ENCODE assay signal across 8 mouse cellular contexts in the genomic region with DNA sequence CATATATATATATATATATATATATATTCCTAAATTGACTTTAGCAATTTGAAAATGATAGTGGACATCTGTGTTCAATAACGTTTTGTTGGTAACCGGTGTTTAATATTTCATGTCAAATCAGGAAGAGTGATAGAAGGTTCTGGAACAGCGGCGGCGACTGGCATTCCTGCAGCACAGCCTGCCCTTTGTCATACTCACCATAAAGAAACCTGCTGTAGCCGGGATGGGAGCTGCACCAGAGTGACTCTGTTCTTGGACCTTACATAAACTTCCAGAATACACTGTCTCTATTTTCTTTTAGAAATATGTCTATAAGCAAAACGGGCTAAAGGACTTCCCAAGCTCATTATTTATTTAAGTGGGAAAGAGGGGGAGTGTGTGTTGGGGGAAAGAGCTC.
A peak's percentile ranks its signal among the peaks of the same experiment; 100 is the strongest.
DNase-seq lines count a peak whose midpoint lies in the region; ATAC-seq lines count a peak whose summit lies in the region.
"Had no signal": no experiment of that assay in that cellular context is flagged by ENCODE, and none has a peak within 500 bp of the region (broad histone marks: within the 10 kb centered on the region; RNA-seq: fewer than 3 reads in every experiment).

No protein-coding gene starts in this region.

- no peak overlapping the region for H3K9ac ChIP-seq in kidney, embryonic 16.5 days (replicated peaks; ENCODE audit: low read length)
- H3K9ac ChIP-seq in embryonic facial prominence, embryonic 14.5 days (ENCODE audit: low read depth, low read length), result no peak overlapping the region
- H3K9ac ChIP-seq in forebrain, embryonic 16.5 days (replicated peaks; ENCODE audit: low read depth, low read length), result no peak overlapping the region
- H3K9ac ChIP-seq in midbrain, embryonic 16.5 days (ENCODE audit: low read depth, low read length), result no peak overlapping the region
- H3K9ac ChIP-seq in heart, embryonic 12.5 days, result no peak overlapping the region

- H3K4me1 ChIP-seq in kidney, embryonic 16.5 days (ENCODE audit: insufficient read depth, low read length), result 0 out of 2 replicates have a peak, but pooled peaks cover 6% of the 10 kb centered on the region
- no peaks in the 10 kb centered on the region for H3K4me1 ChIP-seq in embryonic facial prominence, embryonic 14.5 days (ENCODE audit: control insufficient read depth, insufficient read depth, low read length)
- peaks cover 2% of the 10 kb centered on the region; the same call in 1 of the 2 replicates for H3K4me1 ChIP-seq in forebrain, embryonic 16.5 days (replicated peaks; ENCODE audit: control insufficient read depth, insufficient read depth, low read length)
- no peaks in the 10 kb centered on the region for H3K4me1 ChIP-seq in midbrain, embryonic 16.5 days (ENCODE audit: control insufficient read depth, insufficient read depth, low read length)
- no peaks in the 10 kb centered on the region for H3K4me1 ChIP-seq in heart, embryonic 12.5 days (replicated peaks)

- H3K9me3 ChIP-seq in kidney, embryonic 16.5 days (ENCODE audit: low read length), result no peaks in the 10 kb centered on the region
- no peaks in the 10 kb centered on the region for H3K9me3 ChIP-seq in embryonic facial prominence, embryonic 14.5 days (ENCODE audit: control insufficient read depth, low read length)
- no peaks in the 10 kb centered on the region for H3K9me3 ChIP-seq in forebrain, embryonic 16.5 days (ENCODE audit: control insufficient read depth, low read length)
- no peaks in the 10 kb centered on the region for H3K9me3 ChIP-seq in midbrain, embryonic 16.5 days (replicated peaks; ENCODE audit: control insufficient read depth, low read length, poor library complexity, severe bottlenecking)
- H3K9me3 ChIP-seq in heart, embryonic 12.5 days (replicated peaks), result no peaks in the 10 kb centered on the region

- H3K27me3 ChIP-seq in kidney, embryonic 16.5 days (ENCODE audit: insufficient read depth, low read length), result no peaks in the 10 kb centered on the region
- no peaks in the 10 kb centered on the region; the same call in 1 of the 2 replicates for H3K27me3 ChIP-seq in embryonic facial prominence, embryonic 14.5 days (replicated peaks; ENCODE audit: control insufficient read depth, insufficient read depth, low read length)
- no peaks in the 10 kb centered on the region for H3K27me3 ChIP-seq in forebrain, embryonic 16.5 days (replicated peaks; ENCODE audit: control insufficient read depth, insufficient read depth, low read length)
- no peaks in the 10 kb centered on the region for H3K27me3 ChIP-seq in midbrain, embryonic 16.5 days (ENCODE audit: control insufficient read depth, insufficient read depth, low read depth, low read length)
- no peaks in the 10 kb centered on the region for H3K27me3 ChIP-seq in heart, embryonic 12.5 days (replicated peaks)

- ATAC-seq in kidney, embryonic 16.5 days (ENCODE audit: low FRiP score, low TSS enrichment), result no peak
- ATAC-seq in embryonic facial prominence, embryonic 14.5 days (ENCODE audit: low read depth), result no peak
- ATAC-seq in forebrain, embryonic 16.5 days, result peak; percentile 43; the same call in 1 of the 2 replicates
- 0 out of 2 replicates have a peak, but pooled peaks have one; percentile 48 for ATAC-seq in midbrain, embryonic 16.5 days
- ATAC-seq in heart, embryonic 12.5 days (ENCODE audit: insufficient number of reproducible peaks, low FRiP score), result no peak

- WGBS in kidney, embryonic 16.5 days, result 38% methylated on average over 7 of the region's 7 CpGs
- WGBS in embryonic facial prominence, embryonic 14.5 days, result 31% methylated on average over 7 of the region's 7 CpGs
- 43% methylated on average over 7 of the region's 7 CpGs for WGBS in forebrain, embryonic 16.5 days
- 67% methylated on average over 7 of the region's 7 CpGs for WGBS in midbrain, embryonic 16.5 days
- 57% methylated on average over 7 of the region's 7 CpGs for WGBS in heart, embryonic 12.5 days

- H3K27ac ChIP-seq in kidney, embryonic 16.5 days (ENCODE audit: low read length), result no peak overlapping the region
- no peak overlapping the region for H3K27ac ChIP-seq in embryonic facial prominence, embryonic 14.5 days (replicated peaks; ENCODE audit: low read depth, low read length)
- no peak overlapping the region for H3K27ac ChIP-seq in forebrain, embryonic 16.5 days (ENCODE audit: low read length)
- no peak overlapping the region for H3K27ac ChIP-seq in midbrain, embryonic 16.5 days (ENCODE audit: low read length)
- no peak overlapping the region for H3K27ac ChIP-seq in heart, embryonic 12.5 days (ENCODE audit: poor library complexity, severe bottlenecking)

- H3K4me3 ChIP-seq in kidney, embryonic 16.5 days (ENCODE audit: low read length), result no peak overlapping the region
- H3K4me3 ChIP-seq in embryonic facial prominence, embryonic 14.5 days (ENCODE audit: low read depth, low read length), result no peak overlapping the region
- no peak overlapping the region for H3K4me3 ChIP-seq in forebrain, embryonic 16.5 days (replicated peaks; ENCODE audit: low read length)
- no peak overlapping the region for H3K4me3 ChIP-seq in midbrain, embryonic 16.5 days (ENCODE audit: low read depth, low read length)
- H3K4me3 ChIP-seq in heart, embryonic 12.5 days, result no peak overlapping the region

- peak overlapping the region; percentile 31; the same call in 1 of the 2 replicates for H3K4me2 ChIP-seq in kidney, embryonic 16.5 days (replicated peaks; ENCODE audit: low read depth, low read length)
- peak overlapping the region; percentile 18; the same call in 1 of the 2 replicates for H3K4me2 ChIP-seq in embryonic facial prominence, embryonic 14.5 days (ENCODE audit: low read depth, low read length)
- H3K4me2 ChIP-seq in forebrain, embryonic 16.5 days (ENCODE audit: low read length), result 0 out of 2 replicates have a peak overlapping the region, but pooled peaks have one; percentile 5
- no peak overlapping the region for H3K4me2 ChIP-seq in midbrain, embryonic 16.5 days (ENCODE audit: low read length)
- H3K4me2 ChIP-seq in heart, embryonic 12.5 days, result no peak overlapping the region

- DNase-seq in kidney, postnatal 36 days, result no peak
- DNase-seq in embryonic facial prominence, embryonic 14.5 days (ENCODE audit: low spot score), result no peak
- no peak for DNase-seq in Muller cell, postnatal 12 days (ENCODE audit: inconsistent ontology term)
- DNase-seq: right cerebral cortex, postnatal 25 days had no signal

- no peaks in the 10 kb centered on the region for H3K36me3 ChIP-seq in kidney, embryonic 16.5 days (ENCODE audit: insufficient read depth, low read length)
- no peaks in the 10 kb centered on the region for H3K36me3 ChIP-seq in embryonic facial prominence, embryonic 14.5 days (ENCODE audit: control insufficient read depth, insufficient read depth, low read length)
- no peaks in the 10 kb centered on the region for H3K36me3 ChIP-seq in forebrain, embryonic 16.5 days (ENCODE audit: control insufficient read depth, insufficient read depth)
- no peaks in the 10 kb centered on the region for H3K36me3 ChIP-seq in midbrain, embryonic 16.5 days (ENCODE audit: control insufficient read depth, insufficient read depth, low read length)
- no peaks in the 10 kb centered on the region for H3K36me3 ChIP-seq in heart, embryonic 12.5 days

Comparison
In these comparisons a context has a peak if more than half of its experiments do, and no peak if none do; other contexts are left out.
1. ATAC-seq: peak in forebrain, embryonic 16.5 days (single experiment) and midbrain, embryonic 16.5 days (single experiment); none in kidney, embryonic 16.5 days (single experiment), embryonic facial prominence, embryonic 14.5 days (single experiment) and heart, embryonic 12.5 days (single experiment).
2. H3K4me2 ChIP-seq: peak in kidney, embryonic 16.5 days (single experiment), embryonic facial prominence, embryonic 14.5 days (single experiment) and forebrain, embryonic 16.5 days (single experiment); none in midbrain, embryonic 16.5 days (single experiment) and heart, embryonic 12.5 days (single experiment).